ENCODE assay signal across 12 mouse cellular contexts in genomic region chr6:48060895-48061294, GRCm38 (mm10).
"Had no signal": no experiment of that assay in that cellular context is flagged by ENCODE, and none has a peak within 500 bp of the region (broad histone marks: within the 10 kb centered on the region; RNA-seq: fewer than 3 reads in every experiment).

No protein-coding gene starts in this region.

- H3K27ac ChIP-seq: kidney, embryonic 15.5 days; left cerebral cortex, adult 2 months; limb, embryonic 10.5 days; lung, embryonic 15.5 days; macrophage; midbrain, embryonic 12.5 days had no signal

- H3K9me3 ChIP-seq: kidney, embryonic 15.5 days; limb, embryonic 10.5 days; lung, embryonic 15.5 days; midbrain, embryonic 12.5 days had no signal

- DNase-seq: kidney, adult 2 months; kidney, postnatal 14 days; lung, postnatal 14 days; right cerebral cortex, postnatal 14 days; thymus, postnatal 4 days had no signal

- H3K4me1 ChIP-seq: kidney, embryonic 15.5 days; limb, embryonic 10.5 days; lung, embryonic 15.5 days; midbrain, embryonic 12.5 days had no signal

- H3K27me3 ChIP-seq: kidney, embryonic 15.5 days; lung, embryonic 15.5 days; midbrain, embryonic 12.5 days had no signal

- H3K9ac ChIP-seq: kidney, embryonic 15.5 days; lung, embryonic 15.5 days; midbrain, embryonic 12.5 days had no signal

- H3K4me3 ChIP-seq: kidney, embryonic 15.5 days; left cerebral cortex, adult 2 months; limb, embryonic 10.5 days; lung, embryonic 15.5 days; midbrain, embryonic 12.5 days had no signal

- H3K4me2 ChIP-seq: kidney, embryonic 15.5 days; lung, embryonic 15.5 days; midbrain, embryonic 12.5 days had no signal

- ATAC-seq: midbrain, embryonic 16.5 days had no signal
